In genomic region chr4:101037156-101037555, GRCm38 (mm10) we compare ENCODE assay signal across 26 mouse cellular contexts. TPM values are rescaled to one million over a fixed set of nuclear protein-coding genes. Genes with fewer than 3 reads are reported as not detected.
DNase-seq lines count a peak whose midpoint lies in the region; TF ChIP-seq lines count a peak whose summit lies in the region.
"Had no signal": no experiment of that assay in that cellular context is flagged by ENCODE, and none has a peak within 500 bp of the region (broad histone marks: within the 10 kb centered on the region; RNA-seq: fewer than 3 reads in every experiment).

No protein-coding gene starts in this region.

- H3K4me3 ChIP-seq in left cerebral cortex, adult 2 months: no peak overlapping the region
- no peak overlapping the region for H3K4me3 ChIP-seq in hindbrain, embryonic 10.5 days
- H3K4me3 ChIP-seq: neural tube, embryonic 13.5 days had no signal

- peak; percentile 40 for DNase-seq in layer of hippocampus, adult 11-12 months (ENCODE audit: low spot score)
- no peak for DNase-seq in layer of hippocampus, adult 9-10 months (ENCODE audit: low spot score)
- DNase-seq in frontal cortex, postnatal 10 days (ENCODE audit: low spot score in 2 of 2): peak; percentile 30 to 56
- peak; percentile 31 to 45 for DNase-seq in left cerebral cortex, adult 2 months (ENCODE audit: extremely low spot score in 1 of 2, low spot score in 2 of 2)
- peak; percentile 52 for DNase-seq in right cerebral cortex, postnatal 25 days
- no peak for DNase-seq in spleen, postnatal 10 days (ENCODE audit: low spot score in 2 of 2)
- no peak for DNase-seq in thymus, postnatal 10 days (ENCODE audit: low spot score in 2 of 2)
- DNase-seq in hindbrain, embryonic 10.5 days (ENCODE audit: low spot score): no peak
- DNase-seq: adrenal gland, postnatal 14 days; cerebellum, adult 2 months; heart, postnatal 4 days; kidney, adult 18-20 months; kidney, postnatal 14 days; lung, adult 2 months; lung, postnatal 4 days; thymus, postnatal 4 days had no signal

- WGBS in hindbrain, embryonic 10.5 days: 62% methylated on average over 7 of the region's 7 CpGs

- H3K36me3 ChIP-seq in hindbrain, embryonic 10.5 days: no peaks in the 10 kb centered on the region
- H3K36me3 ChIP-seq: neural tube, embryonic 13.5 days had no signal

- no peaks in the 10 kb centered on the region for H3K27me3 ChIP-seq in hindbrain, embryonic 10.5 days (ENCODE audit: insufficient read depth, poor library complexity, severe bottlenecking)
- H3K27me3 ChIP-seq: neural tube, embryonic 13.5 days had no signal

- intact Hi-C loops in left cerebral cortex, adult 2 months (cut with DNase I): no loop called here

- H3K27ac ChIP-seq in left cerebral cortex, adult 2 months: peak overlapping the region; percentile 53; the same call in 1 of the 2 replicates
- no peak overlapping the region for H3K27ac ChIP-seq in hindbrain, embryonic 10.5 days
- H3K27ac ChIP-seq: neural tube, embryonic 13.5 days had no signal

- no peak for TF ChIP-seq CTCF in left cerebral cortex, adult 2 months (IDR thresholded peaks at IDR 0.05)

- H3K4me1 ChIP-seq in hindbrain, embryonic 10.5 days (replicated peaks): no peaks in the 10 kb centered on the region
- H3K4me1 ChIP-seq: neural tube, embryonic 13.5 days had no signal

- no peaks in the 10 kb centered on the region for H3K9me3 ChIP-seq in hindbrain, embryonic 10.5 days
- H3K9me3 ChIP-seq: neural tube, embryonic 13.5 days had no signal

RNA-seq across cellular contexts. Expression of gene Gm10577, which starts 16.7 kb away (rescaled TPM):
- not detected for total RNA-seq in left cerebral cortex, adult 2 months (2021)
- polyA plus RNA-seq in hindbrain, embryonic 10.5 days (2016; fragmentation: Nextera tagmentation; extraction: Ambion mirVana): not detected in 2 replicates
- total RNA-seq: adrenal gland, postnatal 14 days; common myeloid progenitor, adult 5-6 weeks; granulocyte monocyte progenitor cell, adult 5-6 weeks; heart, postnatal 4 days; liver, adult 2 months had no signal
- polyA plus RNA-seq: cerebellum, adult 2 months; embryonic facial prominence, embryonic 11.5 days; forebrain, embryonic 16.5 days; heart, embryonic 14.5 days; liver, adult 2 months; lung, adult 2 months; midbrain, embryonic 11.5 days; neural tube, embryonic 13.5 days; spleen, adult 2 months; stomach, embryonic 16.5 days had no signal

RNA-seq across cellular contexts. Expression of gene Raver2, which starts 31.6 kb away (rescaled TPM):
- 10 to 100 TPM; 18.1 to 22.3 TPM for total RNA-seq in left cerebral cortex, adult 2 months (2021)
- polyA plus RNA-seq in hindbrain, embryonic 10.5 days (2016; fragmentation: Nextera tagmentation; extraction: Ambion mirVana): 9.1 and 12.2 TPM in 2 replicates

Comparison
In these comparisons a context has a peak if more than half of its experiments do, and no peak if none do; other contexts are left out.
1. DNase-seq: peak in layer of hippocampus, adult 11-12 months (single experiment), frontal cortex, postnatal 10 days (2 of 2), left cerebral cortex, adult 2 months (2 of 2) and right cerebral cortex, postnatal 25 days (single experiment); none in layer of hippocampus, adult 9-10 months (single experiment), spleen, postnatal 10 days (0 of 2), thymus, postnatal 10 days (0 of 2) and hindbrain, embryonic 10.5 days (single experiment).